Mouse (Mus musculus): ENCODE data around the gene Rara. TPM values are rescaled to one million over a fixed set of nuclear protein-coding genes. Genes with fewer than 3 reads are reported as not detected.

Gene Rara
- polyA plus RNA-seq, 1 experiment, result 28.2 TPM

DNA sequence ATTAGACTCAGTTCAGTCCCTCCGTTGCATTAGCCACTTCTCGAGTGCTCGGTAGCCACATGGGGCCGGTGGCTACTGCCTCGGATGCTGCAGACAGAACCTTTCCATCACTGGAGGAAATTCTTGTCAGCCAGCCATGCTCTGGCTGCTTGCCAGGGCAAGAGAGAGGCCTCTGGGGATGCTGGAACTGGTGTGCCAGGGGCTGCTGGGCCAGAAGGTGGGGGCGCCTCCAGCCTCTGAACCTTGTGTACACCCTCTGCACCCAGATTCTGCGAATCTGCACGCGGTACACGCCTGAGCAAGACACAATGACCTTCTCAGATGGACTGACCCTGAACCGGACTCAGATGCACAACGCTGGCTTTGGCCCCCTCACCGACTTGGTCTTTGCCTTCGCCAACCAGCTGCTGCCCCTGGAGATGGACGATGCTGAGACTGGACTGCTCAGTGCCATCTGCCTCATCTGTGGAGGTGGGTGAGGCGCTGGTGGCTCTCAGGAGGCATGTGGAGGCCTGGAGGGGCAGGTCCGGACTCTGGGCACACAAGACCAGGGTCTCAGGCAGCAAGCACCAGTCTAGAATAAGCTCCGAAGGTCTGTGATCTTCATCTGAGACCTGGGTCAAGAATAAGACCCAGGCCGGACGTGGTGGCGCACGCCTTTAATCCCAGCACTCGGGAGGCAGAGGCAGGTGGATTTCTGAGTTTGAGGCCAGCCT lies 43.9 kb downstream of the Rara start:
- H3K4me1 ChIP-seq (ENCODE audit: control insufficient read depth, insufficient read depth, low read length), result peaks cover 29% of the 10 kb centered on the region
- no peak overlapping the region for H3K27ac ChIP-seq (ENCODE audit: insufficient read depth, low read length)
- H3K4me3 ChIP-seq (ENCODE audit: insufficient read depth, low read length), result no peak overlapping the region
- TF ChIP-seq POLR2A (IDR thresholded peaks at IDR 0.05; ENCODE audit: low read depth, low read length) (no peak), CTCF (IDR thresholded peaks at IDR 0.05; ENCODE audit: borderline replicate concordance, insufficient read depth, low read length) (no peak)

DNA sequence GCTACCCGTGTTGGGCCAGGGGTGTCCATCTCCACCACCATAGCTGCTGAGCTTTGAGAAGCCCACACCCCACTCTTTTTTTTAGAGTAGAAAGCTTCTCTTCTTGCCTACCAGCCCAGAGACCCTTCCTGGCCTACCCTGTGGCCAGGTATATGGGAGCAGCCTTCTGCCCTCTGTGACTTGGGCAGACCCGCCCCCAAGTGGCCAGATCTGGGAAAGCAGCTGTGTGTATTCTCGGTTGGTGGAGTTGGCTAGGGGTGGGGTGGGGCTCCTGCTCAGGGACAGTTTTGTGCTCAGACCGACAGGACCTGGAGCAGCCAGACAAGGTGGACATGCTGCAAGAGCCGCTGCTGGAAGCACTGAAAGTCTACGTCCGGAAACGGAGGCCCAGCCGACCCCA lies 44.6 kb downstream of the Rara start:
- Histone ChIP-seq H3K4me3 (ENCODE audit: insufficient read depth, low read length) (no peak overlapping the region), H3K4me1 (ENCODE audit: control insufficient read depth, insufficient read depth, low read length) (peaks cover 29% of the 10 kb centered on the region), H3K27ac (ENCODE audit: insufficient read depth, low read length) (no peak overlapping the region)
- TF ChIP-seq POLR2A (IDR thresholded peaks at IDR 0.05; ENCODE audit: low read depth, low read length) (no peak), CTCF (IDR thresholded peaks at IDR 0.05; ENCODE audit: borderline replicate concordance, insufficient read depth, low read length) (peak; percentile 68)

DNA sequence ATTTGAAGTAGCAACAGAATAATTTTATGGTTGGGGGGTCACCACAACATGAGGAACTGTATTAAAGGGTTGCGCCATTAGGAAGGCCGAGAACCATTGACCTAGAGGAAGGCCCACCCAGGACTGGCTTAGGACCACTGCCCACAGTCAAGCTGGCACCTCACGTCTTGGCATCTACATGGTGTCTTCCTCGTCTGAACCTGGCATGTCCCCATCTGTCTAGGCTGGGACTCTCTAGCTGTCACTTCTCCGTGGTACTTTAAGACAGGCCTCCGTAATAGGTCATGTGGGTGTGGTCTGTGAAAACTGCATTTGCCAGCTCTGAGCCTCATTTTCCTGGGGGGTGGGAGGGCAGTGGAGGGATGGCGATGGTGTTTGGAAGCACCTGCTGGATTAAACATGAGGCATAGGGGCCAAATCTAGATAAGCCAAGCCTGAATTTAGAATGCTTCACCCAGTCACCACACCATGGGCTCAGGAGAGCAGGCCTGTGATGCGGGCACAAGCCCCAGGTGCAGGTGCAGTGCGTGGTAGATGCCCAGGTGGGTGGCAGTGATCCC lies 45.3 kb downstream of the Rara start:
- Histone ChIP-seq H3K4me3 (ENCODE audit: insufficient read depth, low read length) (no peak overlapping the region), H3K27ac (ENCODE audit: insufficient read depth, low read length) (no peak overlapping the region), H3K4me1 (ENCODE audit: control insufficient read depth, insufficient read depth, low read length) (peaks cover 27% of the 10 kb centered on the region)
- no peak for TF ChIP-seq CTCF (IDR thresholded peaks at IDR 0.05; ENCODE audit: borderline replicate concordance, insufficient read depth, low read length)
- no peak for TF ChIP-seq POLR2A (IDR thresholded peaks at IDR 0.05; ENCODE audit: low read depth, low read length)

DNA sequence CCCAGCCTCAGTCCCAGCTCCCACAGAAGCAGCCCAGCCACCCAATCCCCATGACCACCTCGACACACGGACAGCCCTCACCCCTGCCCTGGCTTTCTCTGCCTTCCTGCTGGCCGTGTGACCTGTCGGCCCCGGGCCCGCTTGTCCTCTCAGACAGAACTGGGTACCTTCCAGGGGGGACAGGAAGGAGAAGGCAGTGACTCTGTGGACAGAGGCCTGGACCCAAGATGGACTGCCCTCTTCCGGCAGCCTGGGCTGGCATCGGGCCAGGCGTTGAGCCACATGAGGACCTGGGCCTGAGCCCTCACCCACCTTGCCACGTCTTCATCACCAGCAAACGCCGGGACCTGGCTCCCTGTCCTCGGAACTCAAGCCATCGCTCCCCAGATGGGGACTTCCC lies 46.0 kb downstream of the Rara start:
- H3K4me3 ChIP-seq (ENCODE audit: insufficient read depth, low read length), result no peak overlapping the region
- no peak overlapping the region for H3K27ac ChIP-seq (ENCODE audit: insufficient read depth, low read length)
- no peak for TF ChIP-seq CTCF (IDR thresholded peaks at IDR 0.05; ENCODE audit: borderline replicate concordance, insufficient read depth, low read length)
- TF ChIP-seq POLR2A (IDR thresholded peaks at IDR 0.05; ENCODE audit: low read depth, low read length), result no peak
- peaks cover 20% of the 10 kb centered on the region for H3K4me1 ChIP-seq (ENCODE audit: control insufficient read depth, insufficient read depth, low read length)

DNA sequence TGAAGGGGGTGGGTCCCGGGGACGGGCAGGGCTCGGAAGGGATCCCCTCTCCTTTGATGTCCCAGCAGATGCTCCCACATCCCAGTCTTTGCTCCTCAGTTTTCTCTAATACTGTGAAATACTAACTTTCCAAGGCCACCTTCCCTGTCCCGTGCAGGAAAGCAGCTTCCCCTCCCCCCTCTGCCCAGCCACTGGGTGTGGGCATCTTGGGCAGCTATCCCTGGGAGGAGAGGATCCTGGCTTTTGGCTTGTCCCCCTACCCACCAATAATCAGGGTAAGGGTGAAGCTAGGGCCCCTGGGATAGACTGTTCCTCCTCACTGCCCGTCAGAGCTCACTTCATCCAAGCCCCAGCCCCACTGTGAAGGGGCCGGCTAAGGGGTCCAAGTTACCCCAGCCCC lies 46.6 kb downstream of the Rara start:
- Histone ChIP-seq H3K27ac (ENCODE audit: insufficient read depth, low read length) (no peak overlapping the region), H3K4me1 (ENCODE audit: control insufficient read depth, insufficient read depth, low read length) (peaks cover 15% of the 10 kb centered on the region), H3K4me3 (ENCODE audit: insufficient read depth, low read length) (no peak overlapping the region)
- TF ChIP-seq POLR2A (IDR thresholded peaks at IDR 0.05; ENCODE audit: low read depth, low read length), result no peak
- no peak for TF ChIP-seq CTCF (IDR thresholded peaks at IDR 0.05; ENCODE audit: borderline replicate concordance, insufficient read depth, low read length)

DNA sequence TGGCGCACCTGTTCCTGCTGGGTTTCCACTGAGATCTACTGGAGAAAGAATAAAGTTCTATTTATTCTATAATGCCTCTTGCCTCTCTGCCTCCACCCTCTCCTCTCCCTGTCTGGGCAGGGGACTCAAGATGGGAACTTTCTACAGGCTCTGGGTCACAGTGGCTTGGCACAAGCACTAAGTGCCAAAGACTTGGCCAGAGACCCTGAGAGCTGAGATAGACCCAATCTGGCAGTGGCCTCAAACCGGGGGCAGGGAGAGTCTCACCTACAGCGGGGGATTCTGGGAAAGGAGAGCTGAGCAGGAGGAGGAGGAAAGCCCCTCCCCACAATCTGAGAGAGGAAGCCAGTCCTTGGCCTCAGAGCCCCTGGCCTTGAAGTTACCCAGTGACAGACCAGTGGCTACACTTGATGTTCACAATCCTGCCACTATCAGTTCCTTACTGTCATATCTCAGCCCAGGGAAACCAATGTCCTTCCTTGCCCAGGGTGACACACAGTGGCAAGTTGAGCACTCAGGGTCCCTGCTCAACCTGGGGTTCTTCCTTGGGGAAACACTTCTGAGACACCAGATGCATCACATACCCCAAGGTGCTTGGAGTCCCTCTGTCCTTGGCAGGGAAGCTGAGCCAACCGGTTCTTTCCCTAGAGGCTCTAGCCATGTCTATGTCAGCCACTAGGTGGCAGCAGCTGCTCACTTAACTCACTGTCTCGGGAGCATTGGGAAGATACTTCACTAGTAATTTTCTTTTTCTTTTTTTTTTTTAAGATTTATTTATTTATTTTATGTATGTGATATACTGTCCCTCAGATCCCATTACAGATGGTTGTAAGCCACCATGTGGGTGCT lies 47.5 kb downstream of the Rara start:
- Histone ChIP-seq H3K4me3 (ENCODE audit: insufficient read depth, low read length) (no peak overlapping the region), H3K4me1 (ENCODE audit: control insufficient read depth, insufficient read depth, low read length) (peaks cover 9% of the 10 kb centered on the region; the same call in 1 of the 2 replicates), H3K27ac (ENCODE audit: insufficient read depth, low read length) (no peak overlapping the region)
- no peak for TF ChIP-seq POLR2A (IDR thresholded peaks at IDR 0.05; ENCODE audit: low read depth, low read length)
- TF ChIP-seq CTCF (IDR thresholded peaks at IDR 0.05; ENCODE audit: borderline replicate concordance, insufficient read depth, low read length), result peak; percentile 46; the same call in 1 of the 2 replicates

DNA sequence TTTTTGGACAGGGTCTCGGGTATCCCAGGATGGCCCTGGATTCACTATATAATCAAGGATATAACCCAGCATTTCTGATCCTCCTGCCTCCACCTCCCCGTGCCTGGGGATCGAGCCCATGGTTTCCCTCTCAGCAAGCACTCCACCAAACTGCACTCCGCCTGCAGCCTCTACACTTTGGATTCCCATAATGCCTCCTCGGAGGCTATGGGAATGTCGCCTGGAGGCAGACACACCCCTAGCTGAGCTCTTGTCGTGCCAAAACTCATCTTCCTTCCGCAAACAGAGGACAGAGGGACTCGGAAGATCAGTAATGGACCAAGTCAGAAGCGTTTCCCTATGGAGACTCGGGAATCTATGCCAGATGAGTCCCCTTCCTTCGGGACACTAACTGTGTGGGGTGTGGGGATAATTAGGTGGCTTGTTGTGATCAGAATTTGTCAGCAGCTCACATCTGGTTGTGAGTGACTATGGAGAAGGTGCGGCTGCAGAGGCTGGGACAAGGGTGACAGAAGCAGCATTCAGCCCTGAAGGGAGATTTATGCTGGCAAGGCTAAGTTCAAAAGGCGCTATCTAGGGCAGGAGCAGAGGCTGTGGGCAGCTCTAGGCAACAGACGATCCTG lies 51.0 kb downstream of the Rara start:
- H3K27ac ChIP-seq (ENCODE audit: insufficient read depth, low read length), result no peak overlapping the region

DNA sequence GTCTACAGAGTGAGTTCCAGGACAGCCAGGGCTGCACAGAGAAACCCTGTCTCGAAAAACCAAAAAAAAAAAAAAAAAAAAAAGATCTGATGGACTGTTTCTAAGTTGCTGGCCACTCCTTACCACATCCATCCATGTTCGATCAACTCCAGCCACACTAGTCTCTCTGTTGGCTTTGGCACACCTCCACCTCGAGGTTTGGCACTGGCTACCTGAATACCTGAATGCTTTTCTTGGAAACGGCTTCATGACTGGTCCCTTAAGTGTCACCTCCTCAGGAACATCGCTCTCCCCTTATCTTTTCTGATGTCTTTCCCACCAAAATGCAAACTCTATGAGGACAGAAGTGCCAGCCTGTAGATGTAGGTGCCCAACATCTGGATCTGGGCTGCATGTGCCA lies 51.7 kb downstream of the Rara start:
- H3K27ac ChIP-seq (ENCODE audit: insufficient read depth, low read length), result no peak overlapping the region
- no peaks in the 10 kb centered on the region for H3K4me1 ChIP-seq (ENCODE audit: control insufficient read depth, insufficient read depth, low read length)
- no peak overlapping the region for H3K4me3 ChIP-seq (ENCODE audit: insufficient read depth, low read length)
- TF ChIP-seq POLR2A (IDR thresholded peaks at IDR 0.05; ENCODE audit: low read depth, low read length) (no peak), CTCF (IDR thresholded peaks at IDR 0.05; ENCODE audit: borderline replicate concordance, insufficient read depth, low read length) (no peak)

More for the DNA sequence above, 51.0 kb downstream of the Rara start:
- no peak for TF ChIP-seq CTCF (IDR thresholded peaks at IDR 0.05; ENCODE audit: borderline replicate concordance, insufficient read depth, low read length)
- H3K4me1 ChIP-seq (ENCODE audit: control insufficient read depth, insufficient read depth, low read length), result no peaks in the 10 kb centered on the region
- H3K4me3 ChIP-seq (ENCODE audit: insufficient read depth, low read length), result no peak overlapping the region

DNA sequence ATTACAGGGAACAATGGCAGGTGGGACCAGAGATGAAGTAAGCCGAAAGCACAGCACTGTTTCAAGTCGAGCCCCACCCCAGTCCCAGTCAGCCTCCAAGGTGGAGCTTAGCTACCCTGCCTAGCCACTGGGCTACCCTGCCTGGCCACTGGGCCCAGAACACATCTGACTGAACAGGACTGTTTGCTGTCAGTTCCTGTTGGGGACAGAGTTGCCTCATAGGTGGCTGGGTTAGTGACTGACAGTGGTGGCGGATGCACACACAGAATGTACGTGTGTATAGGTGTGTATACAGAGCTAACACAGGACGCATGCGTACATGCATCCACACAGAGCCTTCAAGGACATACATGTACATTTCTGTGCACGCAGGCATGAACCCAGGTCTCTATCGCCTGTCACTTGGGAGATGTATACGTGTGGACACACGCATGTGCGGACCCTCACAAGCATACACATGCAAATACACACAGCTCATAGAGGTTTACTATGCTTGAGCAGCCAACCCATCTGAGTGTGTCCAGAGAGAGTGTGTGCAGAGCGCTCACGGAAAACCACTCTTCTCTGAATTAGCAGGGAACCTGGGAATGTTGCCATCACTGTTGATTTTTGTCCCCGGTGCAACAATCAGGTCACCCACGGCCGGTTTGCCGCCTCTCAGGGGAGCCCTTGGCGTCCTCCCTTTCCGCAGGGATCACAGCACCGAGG lies 53.8 kb downstream of the Rara start:
- Histone ChIP-seq H3K27ac (ENCODE audit: insufficient read depth, low read length) (no peak overlapping the region), H3K4me3 (ENCODE audit: insufficient read depth, low read length) (peak overlapping the region; percentile 44)

More for the DNA sequence above, 53.8 kb downstream of the Rara start:
- TF ChIP-seq POLR2A (IDR thresholded peaks at IDR 0.05; ENCODE audit: low read depth, low read length), result no peak
- no peak for TF ChIP-seq CTCF (IDR thresholded peaks at IDR 0.05; ENCODE audit: borderline replicate concordance, insufficient read depth, low read length)
- no peaks in the 10 kb centered on the region for H3K4me1 ChIP-seq (ENCODE audit: control insufficient read depth, insufficient read depth, low read length)
